8 mouse cellular contexts compared by ENCODE assay signal in the genomic region with DNA sequence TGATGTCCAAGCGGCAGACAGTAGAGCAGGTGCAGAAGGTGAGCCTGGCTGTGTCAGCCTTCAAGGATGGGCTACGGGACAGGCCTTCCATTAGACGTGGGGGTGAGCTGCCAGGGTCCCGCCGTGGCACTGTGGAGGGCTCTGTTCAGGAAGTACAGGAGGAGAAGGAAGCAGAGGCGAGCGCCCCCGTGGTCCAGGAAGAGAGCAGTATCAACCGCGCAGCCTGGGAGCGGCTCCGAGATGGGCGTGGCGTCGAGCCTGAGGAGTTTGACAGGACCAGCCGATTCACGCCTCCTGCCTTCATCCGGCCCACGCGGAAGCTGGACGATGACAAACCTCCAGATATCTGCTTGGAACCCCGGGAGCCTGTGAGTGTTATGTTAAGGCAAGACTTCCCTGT. TPM values are rescaled to one million over a fixed set of nuclear protein-coding genes. Genes with fewer than 3 reads are reported as not detected.
A peak's percentile ranks its signal among the peaks of the same experiment; 100 is the strongest.
DNase-seq lines count a peak whose midpoint lies in the region; ATAC-seq and TF ChIP-seq lines count a peak whose summit lies in the region.

No protein-coding gene starts in this region.

- peak overlapping the region; percentile 16; the same call in 1 of the 2 replicates for H3K4me3 ChIP-seq in ES-Bruce4 (ENCODE audit: low read depth, low read length)
- no peak overlapping the region for H3K4me3 ChIP-seq in hindbrain, embryonic 11.5 days (ENCODE audit: low read depth, low read length)
- peak overlapping the region; percentile 40 for H3K4me3 ChIP-seq in small intestine, adult 2 months (ENCODE audit: low read depth, low read length)

- intact Hi-C loops in left cerebral cortex, postnatal 36 days (cut with DNase I), result no loop called here

- no peaks in the 10 kb centered on the region for H3K27me3 ChIP-seq in ES-Bruce4 (ENCODE audit: control insufficient read depth, insufficient read depth, low read length, poor library complexity, severe bottlenecking)
- H3K27me3 ChIP-seq in hindbrain, embryonic 11.5 days (ENCODE audit: control insufficient read depth, insufficient read depth, low read length), result no peaks in the 10 kb centered on the region
- H3K27me3 ChIP-seq in small intestine, adult 2 months (ENCODE audit: control insufficient read depth, insufficient read depth, low read length), result no peaks in the 10 kb centered on the region

- TF ChIP-seq EP300 in ES-Bruce4 (IDR thresholded peaks at IDR 0.05; ENCODE audit: insufficient read depth, low read depth, low read length), result no peak

- no peak overlapping the region for H3K9ac ChIP-seq in ES-Bruce4 (ENCODE audit: low read depth, poor library complexity, severe bottlenecking)
- H3K9ac ChIP-seq in hindbrain, embryonic 11.5 days (ENCODE audit: low read depth, low read length), result peak overlapping the region; percentile 40; the same call in 1 of the 2 replicates

- TF ChIP-seq POLR2A in ES-Bruce4 (IDR thresholded peaks at IDR 0.05; ENCODE audit: insufficient read depth, low read length), result no peak
- no peak for TF ChIP-seq POLR2A in small intestine, adult 2 months (IDR thresholded peaks at IDR 0.05; ENCODE audit: low read depth, low read length)

- TF ChIP-seq CTCF in ES-Bruce4 (IDR thresholded peaks at IDR 0.05; ENCODE audit: low read depth, low read length), result peak; percentile 6
- no peak for TF ChIP-seq CTCF in small intestine, adult 2 months (IDR thresholded peaks at IDR 0.05; ENCODE audit: extremely low read depth, insufficient read length, insufficient replicate concordance, low read depth, low read length)

- peak overlapping the region; percentile 22; the same call in 1 of the 2 replicates for H3K4me2 ChIP-seq in hindbrain, embryonic 11.5 days (replicated peaks; ENCODE audit: low read depth, low read length)

- no peaks in the 10 kb centered on the region for H3K36me3 ChIP-seq in ES-Bruce4 (ENCODE audit: control insufficient read depth, insufficient read depth, low read length, poor library complexity, severe bottlenecking)
- no peaks in the 10 kb centered on the region for H3K36me3 ChIP-seq in hindbrain, embryonic 11.5 days (ENCODE audit: control insufficient read depth, insufficient read depth, low read length)
- no peaks in the 10 kb centered on the region for H3K36me3 ChIP-seq in small intestine, adult 2 months (ENCODE audit: control insufficient read depth, insufficient read depth, low read length)

- peak; percentile 67 for DNase-seq in adrenal gland, postnatal 25 days
- DNase-seq in gastrocnemius, adult 18-20 months (ENCODE audit: low spot score), result peak; percentile 43
- DNase-seq in hindbrain, embryonic 11.5 days (ENCODE audit: low spot score), result peak; percentile 69
- DNase-seq in left cerebral cortex, postnatal 36 days (ENCODE audit: low spot score in 2 of 2), result peak; percentile 60 to 73
- no peak for DNase-seq in spleen, adult 18-20 months

- peak; percentile 53 for ATAC-seq in hindbrain, embryonic 11.5 days (ENCODE audit: low FRiP score)
- peak; percentile 90 for ATAC-seq in megakaryocyte, adult 5-6 weeks (ENCODE audit: poor library complexity, severe bottlenecking)

- H3K4me1 ChIP-seq in ES-Bruce4 (ENCODE audit: control insufficient read depth, insufficient read depth, low read length), result no peaks in the 10 kb centered on the region
- no peaks in the 10 kb centered on the region for H3K4me1 ChIP-seq in hindbrain, embryonic 11.5 days (replicated peaks; ENCODE audit: control insufficient read depth, insufficient read depth, low read length)
- H3K4me1 ChIP-seq in small intestine, adult 2 months (ENCODE audit: control insufficient read depth, insufficient read depth, insufficient read length, low read length), result no peaks in the 10 kb centered on the region; the same call in 1 of the 2 replicates

- WGBS in hindbrain, embryonic 11.5 days, result 11% methylated on average over 22 of the region's 22 CpGs
- 4% methylated on average over 22 of the region's 22 CpGs for WGBS in small intestine, adult 2 months

- no peaks in the 10 kb centered on the region for H3K9me3 ChIP-seq in ES-Bruce4 (replicated peaks; ENCODE audit: control insufficient read depth, insufficient read depth, low read length, poor library complexity, severe bottlenecking)
- no peaks in the 10 kb centered on the region for H3K9me3 ChIP-seq in hindbrain, embryonic 11.5 days (ENCODE audit: control insufficient read depth, low read length)

- no peak overlapping the region for H3K27ac ChIP-seq in ES-Bruce4 (ENCODE audit: insufficient read depth, low read length)
- no peak overlapping the region for H3K27ac ChIP-seq in hindbrain, embryonic 11.5 days (ENCODE audit: low read depth, low read length)
- H3K27ac ChIP-seq in small intestine, adult 2 months (ENCODE audit: insufficient read depth, low read depth, low read length), result no peak overlapping the region

RNA-seq across cellular contexts. Expression of gene Dnajb5, which starts 16.0 kb away (rescaled TPM):
- 27.2 and 28.9 TPM in 2 replicates for polyA plus RNA-seq in ES-Bruce4 (2011; ENCODE audit: insufficient read depth, insufficient read length, low read depth, missing spikeins)
- 12.5 TPM in 2 replicates for total RNA-seq in adrenal gland, postnatal 25 days (2021)
- total RNA-seq in gastrocnemius, adult 18-20 months (2021), result 100 to 1,000 TPM; 198 to 225 TPM
- polyA plus RNA-seq in hindbrain, embryonic 11.5 days (2014; fragmentation: Nextera tagmentation; extraction: Ambion mirVana), result 23.6 and 24.4 TPM in 2 replicates
- total RNA-seq in left cerebral cortex, postnatal 36 days (2021), result 100 to 1,000 TPM; 197 to 202 TPM
- 5.4 and 6.0 TPM in 2 replicates for total RNA-seq in megakaryocyte, adult 5-6 weeks (2015)
- 2.6 and 6.3 TPM in 2 replicates for total RNA-seq in megakaryocyte, adult 5-6 weeks (2017)
- polyA plus RNA-seq in small intestine, adult 2 months (2012; rRNA removed), result 4.2 and 6.5 TPM in 2 replicates

RNA-seq across cellular contexts. Expression of gene Phf24, which starts 17.2 kb away (rescaled TPM):
- 0.10 TPM in 1 of 2 replicates, not detected in the other for polyA plus RNA-seq in ES-Bruce4 (2011; ENCODE audit: insufficient read depth, insufficient read length, low read depth, missing spikeins)
- total RNA-seq in adrenal gland, postnatal 25 days (2021), result 0.57 and 0.73 TPM in 2 replicates
- total RNA-seq in gastrocnemius, adult 18-20 months (2021), result under 1 TPM; 0.26 to 0.66 TPM
- 3.0 and 4.4 TPM in 2 replicates for polyA plus RNA-seq in hindbrain, embryonic 11.5 days (2014; fragmentation: Nextera tagmentation; extraction: Ambion mirVana)
- 100 to 1,000 TPM; 333 to 352 TPM for total RNA-seq in left cerebral cortex, postnatal 36 days (2021)
- not detected in 2 replicates for total RNA-seq in megakaryocyte, adult 5-6 weeks (2015)
- total RNA-seq in megakaryocyte, adult 5-6 weeks (2017), result under 0.01 TPM in 1 of 2 replicates, not detected in the other
- polyA plus RNA-seq in small intestine, adult 2 months (2012; rRNA removed), result 0.37 and 0.46 TPM in 2 replicates

RNA-seq across cellular contexts. Expression of gene 1700022I11Rik, which starts 35.8 kb away (rescaled TPM):
- not detected in 2 replicates for polyA plus RNA-seq in ES-Bruce4 (2011; ENCODE audit: insufficient read depth, insufficient read length, low read depth, missing spikeins)
- not detected in 2 replicates for total RNA-seq in adrenal gland, postnatal 25 days (2021)
- not detected for total RNA-seq in gastrocnemius, adult 18-20 months (2021)
- 0.27 and 0.40 TPM in 2 replicates for polyA plus RNA-seq in hindbrain, embryonic 11.5 days (2014; fragmentation: Nextera tagmentation; extraction: Ambion mirVana)
- not detected for total RNA-seq in left cerebral cortex, postnatal 36 days (2021)
- not detected in 2 replicates for total RNA-seq in megakaryocyte, adult 5-6 weeks (2015)
- total RNA-seq in megakaryocyte, adult 5-6 weeks (2017), result not detected in 2 replicates
- polyA plus RNA-seq in small intestine, adult 2 months (2012; rRNA removed), result not detected in 2 replicates

RNA-seq across cellular contexts. Expression of gene Fam205c, which starts 59.6 kb away (rescaled TPM):
- not detected in 2 replicates for polyA plus RNA-seq in ES-Bruce4 (2011; ENCODE audit: insufficient read depth, insufficient read length, low read depth, missing spikeins)
- not detected in 2 replicates for total RNA-seq in adrenal gland, postnatal 25 days (2021)
- total RNA-seq in gastrocnemius, adult 18-20 months (2021), result 1 to 10 TPM; 1.1 to 1.2 TPM
- polyA plus RNA-seq in hindbrain, embryonic 11.5 days (2014; fragmentation: Nextera tagmentation; extraction: Ambion mirVana), result 0.93 and 1.1 TPM in 2 replicates
- 1 to 10 TPM; 1.2 to 2.0 TPM for total RNA-seq in left cerebral cortex, postnatal 36 days (2021)
- not detected in 2 replicates for total RNA-seq in megakaryocyte, adult 5-6 weeks (2015)
- not detected in 2 replicates for total RNA-seq in megakaryocyte, adult 5-6 weeks (2017)
- not detected in 2 replicates for polyA plus RNA-seq in small intestine, adult 2 months (2012; rRNA removed)

Comparison
In these comparisons a context has a peak if more than half of its experiments do, and no peak if none do; other contexts are left out.
1. DNase-seq: peak in adrenal gland, postnatal 25 days (single experiment), gastrocnemius, adult 18-20 months (single experiment), hindbrain, embryonic 11.5 days (single experiment) and left cerebral cortex, postnatal 36 days (2 of 2); none in spleen, adult 18-20 months (0 of 2).
2. RNA of gene Dnajb5, which starts 16.0 kb away (total RNA-seq): 198 to 225 TPM in gastrocnemius, adult 18-20 months and 197 to 202 TPM in left cerebral cortex, postnatal 36 days; 12.5 TPM in adrenal gland, postnatal 25 days and 2.6 to 6.3 TPM in megakaryocyte, adult 5-6 weeks; every median in the first group is over 10 times any median in the second.
3. RNA of gene Phf24, which starts 17.2 kb away (total RNA-seq): 333 to 352 TPM in left cerebral cortex, postnatal 36 days; 0.57 to 0.73 TPM in adrenal gland, postnatal 25 days, 0.26 to 0.66 TPM in gastrocnemius, adult 18-20 months and under 0.01 TPM in megakaryocyte, adult 5-6 weeks; every median in the first group is over 100 times any median in the second.